Mouse (Mus musculus) C2C12 (cell line): ENCODE data around the gene Jak1.

Source experiments
- CEBPB ChIP-seq: IDR thresholded peaks from one replicate; pipeline ENCODE4 v1.6.1; 2011; ENCODE audit warnings: low read depth, mild to moderate bottlenecking, control low read depth, moderate library complexity
- CTCF ChIP-seq: IDR thresholded peaks from one replicate; pipeline ENCODE4 v1.5.1; 2011; ENCODE audit not compliant: control insufficient read depth, insufficient read depth, insufficient read length
- MAX ChIP-seq: IDR thresholded peaks from one replicate; pipeline ENCODE4 v1.6.1; 2011; ENCODE audit warnings: mild to moderate bottlenecking, control low read depth
- MYOD1 ChIP-seq: IDR thresholded peaks from one replicate; pipeline ENCODE4 v1.6.1; 2011; ENCODE audit warnings: low read depth; ENCODE audit not compliant: control insufficient read depth, insufficient read length
- MYOG ChIP-seq: IDR thresholded peaks from one replicate; pipeline ENCODE4 v1.6.1; 2011; ENCODE audit not compliant: control insufficient read depth, insufficient read length; ENCODE audit errors: extremely low read depth
- USF1 ChIP-seq: IDR thresholded peaks from one replicate; pipeline ENCODE4 v1.6.1; 2011; ENCODE audit warnings: low read depth, mild to moderate bottlenecking, control low read depth, moderate library complexity

DNA sequence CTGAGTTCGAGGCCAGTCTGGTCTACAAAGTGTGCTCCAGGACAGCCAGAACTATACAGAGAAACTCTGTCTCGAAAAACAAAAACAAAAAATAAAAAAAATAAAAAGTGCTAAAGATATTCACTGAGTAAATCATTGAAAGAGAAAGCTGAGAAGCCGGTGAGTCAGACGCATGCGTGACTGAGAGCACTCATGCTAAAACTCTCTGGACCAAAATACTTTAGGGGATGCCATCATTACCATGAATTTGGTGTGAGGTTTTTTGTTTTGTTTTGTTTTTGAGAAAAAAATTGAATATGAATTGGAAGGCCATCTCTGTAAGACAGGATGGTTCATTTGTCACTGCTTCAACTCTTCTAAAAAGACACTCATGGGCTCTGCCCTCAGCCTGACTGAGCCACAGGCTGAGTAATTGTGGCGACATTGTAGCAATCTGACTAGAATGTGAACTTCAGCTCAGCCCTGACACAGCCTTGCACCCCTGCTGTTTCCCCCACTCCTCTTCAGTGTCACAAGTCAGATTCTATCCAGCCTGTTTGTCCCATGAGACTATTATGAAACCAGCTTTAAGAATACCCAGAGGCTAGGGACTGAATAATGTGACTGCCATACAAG is 11.5 kb upstream of the Jak1 start:
- TF ChIP-seq USF1 = no peak
- no peak for TF ChIP-seq CTCF
- no peak for TF ChIP-seq CEBPB
- TF ChIP-seq MYOD1 = no peak
- no peak for TF ChIP-seq MAX
- TF ChIP-seq MYOG = no peak
